Mouse (Mus musculus) stomach, embryonic 15.5 days (tissue): ENCODE data around the gene Gsk3a. TPM values are rescaled to one million over a fixed set of nuclear protein-coding genes. Genes with fewer than 3 reads are reported as not detected.
A peak's percentile ranks its signal among the peaks of the same experiment; 100 is the strongest.

Source experiments
- ATAC-seq: fragments of 200-750 bp; cut with Nextera tagmentation; 2 replicates; pipeline ENCODE4 v1.8.0; 2017; ENCODE audit warnings: low read depth, moderate number of reproducible peaks, moderate TSS enrichment; ENCODE audit not compliant: insufficient read depth, low FRiP score
- H3K27ac ChIP-seq: fragments of 300-500 bp; sonication (generic); 2 replicates; pipeline ENCODE4 v1.5.1; 2015; ENCODE audit warnings: mild to moderate bottlenecking, inconsistent platforms
- H3K27me3 ChIP-seq: fragments of 300-500 bp; sonication (generic); replicated peaks from 2 replicates; pipeline ENCODE4 v1.6.1; 2015; ENCODE audit warnings: inconsistent platforms
- H3K36me3 ChIP-seq: fragments of 300-500 bp; sonication (generic); 2 replicates; pipeline ENCODE4 v1.6.1; 2015; ENCODE audit warnings: inconsistent platforms
- H3K4me1 ChIP-seq: fragments of 300-500 bp; sonication (generic); 2 replicates; pipeline ENCODE4 v1.6.1; 2015; ENCODE audit warnings: inconsistent platforms
- H3K4me2 ChIP-seq: fragments of 300-500 bp; sonication (generic); 2 replicates; pipeline ENCODE4 v1.6.1; 2015; ENCODE audit warnings: mild to moderate bottlenecking, inconsistent platforms
- H3K4me3 ChIP-seq: fragments of 300-500 bp; sonication (generic); replicated peaks from 2 replicates; pipeline ENCODE4 v1.5.1; 2015; ENCODE audit warnings: inconsistent platforms
- H3K9ac ChIP-seq: fragments of 300-500 bp; sonication (generic); 2 replicates; pipeline ENCODE4 v1.6.1; 2015; ENCODE audit warnings: inconsistent platforms
- H3K9me3 ChIP-seq: fragments of 300-500 bp; sonication (generic); 2 replicates; pipeline ENCODE4 v1.6.1; 2016; ENCODE audit warnings: inconsistent platforms
- WGBS: fragments of 180-500 bp; shearing (Covaris S2); methylation state at CpG from one replicate; pipeline ENCODE4 v1.1.7; 2015; 5-methylcytosine and 5-hydroxymethylcytosine counted together
- polyA plus RNA-seq: library from polyadenylated mRNA; unstranded; fragments of >200 nt; fragmentation: Nextera tagmentation; extraction: Ambion mirVana; gene quantifications from 2 replicates; pipeline ENCODE4 v1.2.1, GENCODE M21; 2015

Gene Gsk3a
- polyA plus RNA-seq, 1 experiment from 2014 or later: 10.5 TPM

- Histone ChIP-seq H3K9me3 (no peaks in the 10 kb centered on the region), H3K4me1 (peaks cover 13% of the 10 kb centered on the region), H3K9ac (no peak overlapping the region), H3K4me2 (no peak overlapping the region), H3K36me3 (no peaks in the 10 kb centered on the region), H3K27ac (no peak overlapping the region), H3K27me3 (no peaks in the 10 kb centered on the region), H3K4me3 (no peak overlapping the region)
- 31% methylated on average over 17 of the region's 17 CpGs for WGBS
- no peak for ATAC-seq
Observed at GRCm38 (mm10) chr7:25263968-25264870, 26.6 kb upstream of the Gsk3a start.

- peaks cover 4% of the 10 kb centered on the region; the same call in 1 of the 2 replicates for H3K4me1 ChIP-seq
- WGBS: 75% methylated on average over 1 of the region's 1 CpGs
Observed at GRCm38 (mm10) chr7:25261896-25262295, 24.2 kb upstream of the Gsk3a start.

GRCm38 (mm10) chr7:25251822-25252221, 14.2 kb upstream of the Gsk3a start:
- Histone ChIP-seq H3K4me1 (peaks cover 25% of the 10 kb centered on the region), H3K36me3 (no peaks in the 10 kb centered on the region), H3K4me3 (peak overlapping the region; percentile 99), H3K27me3 (no peaks in the 10 kb centered on the region), H3K9me3 (no peaks in the 10 kb centered on the region), H3K9ac (peak overlapping the region; percentile 17; the same call in 1 of the 2 replicates), H3K4me2 (peak overlapping the region; percentile 92), H3K27ac (peak overlapping the region; percentile 99)
- no peak for ATAC-seq
- 21% methylated on average over 8 of the region's 8 CpGs for WGBS

More at GRCm38 (mm10) chr7:25261896-25262295, 24.2 kb upstream of the Gsk3a start:
- Histone ChIP-seq H3K4me3 (no peak overlapping the region), H3K9me3 (no peaks in the 10 kb centered on the region), H3K27ac (no peak overlapping the region), H3K4me2 (no peak overlapping the region), H3K9ac (no peak overlapping the region), H3K36me3 (no peaks in the 10 kb centered on the region), H3K27me3 (no peaks in the 10 kb centered on the region)
- no peak for ATAC-seq

- H3K4me3 ChIP-seq: peak overlapping the region; percentile 99
- 2% methylated on average over 22 of the region's 22 CpGs for WGBS
Observed at GRCm38 (mm10) chr7:25251071-25251791, 13.6 kb upstream of the Gsk3a start.

GRCm38 (mm10) chr7:25250141-25250972, 12.7 kb upstream of the Gsk3a start, which contains the start of gene Erf:
TSS of gene Erf (minus strand) at chr7:25250761.
- ATAC-seq: peak; percentile 81
- under 1% methylated on average over 67 of the region's 81 CpGs for WGBS
- Histone ChIP-seq H3K4me1 (peaks cover 40% of the 10 kb centered on the region), H3K4me2 (peak within 1 kb of the TSS; percentile 92), H3K27ac (peak within 1 kb of the TSS; percentile 99), H3K27me3 (no peaks in the 10 kb centered on the region), H3K9me3 (no peaks in the 10 kb centered on the region), H3K4me3 (peak within 1 kb of the TSS; percentile 99), H3K9ac (peak within 1 kb of the TSS; percentile 96), H3K36me3 (peaks cover 3% of the 10 kb centered on the region; the same call in 1 of the 2 replicates)

More at GRCm38 (mm10) chr7:25251071-25251791, 13.6 kb upstream of the Gsk3a start:
- peak overlapping the region; percentile 99 for H3K27ac ChIP-seq
- H3K4me1 ChIP-seq: peaks cover 31% of the 10 kb centered on the region
- no peaks in the 10 kb centered on the region for H3K36me3 ChIP-seq
- H3K9me3 ChIP-seq: no peaks in the 10 kb centered on the region
- peak; percentile 25 for ATAC-seq
- no peaks in the 10 kb centered on the region for H3K27me3 ChIP-seq
- peak overlapping the region; percentile 96; the same call in 1 of the 2 replicates for H3K9ac ChIP-seq
- H3K4me2 ChIP-seq: peak overlapping the region; percentile 92

- Histone ChIP-seq H3K36me3 (peaks cover 8% of the 10 kb centered on the region), H3K4me3 (peak overlapping the region; percentile 99), H3K4me1 (peaks cover 44% of the 10 kb centered on the region), H3K27me3 (no peaks in the 10 kb centered on the region), H3K9me3 (no peaks in the 10 kb centered on the region), H3K27ac (peak overlapping the region; percentile 99), H3K9ac (peak overlapping the region; percentile 96), H3K4me2 (peak overlapping the region; percentile 92)
- ATAC-seq: peak; percentile 57
- WGBS: under 1% methylated on average over 53 of the region's 73 CpGs
Observed at GRCm38 (mm10) chr7:25249314-25250140, 11.9 kb upstream of the Gsk3a start.

GRCm38 (mm10) chr7:25248846-25249313, 11.2 kb upstream of the Gsk3a start:
- 0% methylated on average over 25 of the region's 25 CpGs for WGBS
- peaks cover 49% of the 10 kb centered on the region for H3K4me1 ChIP-seq

GRCm38 (mm10) chr7:25248018-25248647, 10.5 kb upstream of the Gsk3a start:
- Histone ChIP-seq H3K4me2 (peak overlapping the region; percentile 92), H3K4me1 (peaks cover 49% of the 10 kb centered on the region), H3K27me3 (no peaks in the 10 kb centered on the region), H3K9me3 (no peaks in the 10 kb centered on the region), H3K36me3 (peaks cover 17% of the 10 kb centered on the region), H3K9ac (peak overlapping the region; percentile 96), H3K27ac (peak overlapping the region; percentile 99), H3K4me3 (peak overlapping the region; percentile 99)
- no peak for ATAC-seq
- 1% methylated on average over 18 of the region's 18 CpGs for WGBS

More at GRCm38 (mm10) chr7:25248846-25249313, 11.2 kb upstream of the Gsk3a start:
- Histone ChIP-seq H3K27ac (peak overlapping the region; percentile 99), H3K9me3 (no peaks in the 10 kb centered on the region), H3K36me3 (peaks cover 13% of the 10 kb centered on the region), H3K4me3 (peak overlapping the region; percentile 99), H3K9ac (peak overlapping the region; percentile 96), H3K27me3 (no peaks in the 10 kb centered on the region), H3K4me2 (peak overlapping the region; percentile 92)
- peak; percentile 5; the same call in 1 of the 2 replicates for ATAC-seq

- H3K4me3 ChIP-seq: peak overlapping the region; percentile 99
- H3K9me3 ChIP-seq: no peaks in the 10 kb centered on the region
- ATAC-seq: no peak
- 14% methylated on average over 3 of the region's 3 CpGs for WGBS
- H3K27ac ChIP-seq: peak overlapping the region; percentile 99
- peaks cover 21% of the 10 kb centered on the region for H3K36me3 ChIP-seq
- peaks cover 49% of the 10 kb centered on the region for H3K4me1 ChIP-seq
- H3K4me2 ChIP-seq: peak overlapping the region; percentile 92
- no peaks in the 10 kb centered on the region for H3K27me3 ChIP-seq
- H3K9ac ChIP-seq: peak overlapping the region; percentile 96
Observed at GRCm38 (mm10) chr7:25247498-25247897, 9.8 kb upstream of the Gsk3a start.

GRCm38 (mm10) chr7:25246759-25247137, 9.1 kb upstream of the Gsk3a start:
- H3K27ac ChIP-seq: peak overlapping the region; percentile 99; the same call in 1 of the 2 replicates
- H3K36me3 ChIP-seq: peaks cover 21% of the 10 kb centered on the region
- no peak for ATAC-seq
- H3K4me1 ChIP-seq: peaks cover 47% of the 10 kb centered on the region
- H3K9ac ChIP-seq: 0 out of 2 replicates have a peak overlapping the region, but pooled peaks have one; percentile 96
- H3K4me2 ChIP-seq: peak overlapping the region; percentile 92
- WGBS: 28% methylated on average over 4 of the region's 4 CpGs
- H3K4me3 ChIP-seq: peak overlapping the region; percentile 99
- H3K9me3 ChIP-seq: no peaks in the 10 kb centered on the region
- H3K27me3 ChIP-seq: no peaks in the 10 kb centered on the region
